Mouse (Mus musculus) cerebellum, adult 2 months (tissue): Measurements from ENCODE around the gene Mrnip. TPM values are rescaled to one million over a fixed set of nuclear protein-coding genes. Genes with fewer than 3 reads are reported as not detected.

Source experiments
- DNase-seq, 2 experiments: peaks; one replicate each; pipeline ENCODE4 v3.0.0; 2021
- H3K27ac ChIP-seq: fragments of 200-500 bp; 2 replicates; pipeline ENCODE4 v1.5.1; 2012; ENCODE audit warnings: low read length, control low read depth, inconsistent platforms; ENCODE audit not compliant: insufficient read depth
- H3K27me3 ChIP-seq: fragments of 200-500 bp; 2 replicates; pipeline ENCODE4 v1.6.1; 2012; ENCODE audit warnings: inconsistent platforms, mild to moderate bottlenecking, low read length, moderate library complexity; ENCODE audit not compliant: control insufficient read depth, insufficient read depth
- H3K4me1 ChIP-seq: fragments of 200-500 bp; 2 replicates; pipeline ENCODE4 v1.6.1; 2011; ENCODE audit warnings: low read length; ENCODE audit not compliant: control insufficient read depth, insufficient read depth
- H3K4me3 ChIP-seq: fragments of 200-500 bp; replicated peaks from 2 replicates; pipeline ENCODE3; 2011; ENCODE audit warnings: mild to moderate bottlenecking, low read depth, low read length, control low read depth; ENCODE audit not compliant: insufficient read depth
- CTCF ChIP-seq: fragments of 200-500 bp; IDR thresholded peaks from 2 replicates; pipeline ENCODE4 v1.5.1; 2011; ENCODE audit warnings: low read depth, mild to moderate bottlenecking, control low read depth, low read length, moderate library complexity, borderline replicate concordance; ENCODE audit not compliant: insufficient read depth
- POLR2A ChIP-seq: fragments of 200-500 bp; IDR thresholded peaks from 2 replicates; pipeline ENCODE4 v1.6.1; 2011; ENCODE audit warnings: low read length, control low read depth, borderline replicate concordance; ENCODE audit not compliant: insufficient read depth
- WGBS: fragments of 180-500 bp; shearing (Covaris S2); methylation state at CpG from one replicate; pipeline ENCODE4 v1.1.7; 2018; 5-methylcytosine and 5-hydroxymethylcytosine counted together
- polyA plus RNA-seq: library from polyadenylated mRNA; depleted of rRNA; stranded (reverse); fragments of >200 nt; gene quantifications from 2 replicates; pipeline ENCODE4 v1.2.3, GENCODE M21; 2012

Gene Mrnip
- polyA plus RNA-seq, 1 experiment, result 22.5 TPM

DNA sequence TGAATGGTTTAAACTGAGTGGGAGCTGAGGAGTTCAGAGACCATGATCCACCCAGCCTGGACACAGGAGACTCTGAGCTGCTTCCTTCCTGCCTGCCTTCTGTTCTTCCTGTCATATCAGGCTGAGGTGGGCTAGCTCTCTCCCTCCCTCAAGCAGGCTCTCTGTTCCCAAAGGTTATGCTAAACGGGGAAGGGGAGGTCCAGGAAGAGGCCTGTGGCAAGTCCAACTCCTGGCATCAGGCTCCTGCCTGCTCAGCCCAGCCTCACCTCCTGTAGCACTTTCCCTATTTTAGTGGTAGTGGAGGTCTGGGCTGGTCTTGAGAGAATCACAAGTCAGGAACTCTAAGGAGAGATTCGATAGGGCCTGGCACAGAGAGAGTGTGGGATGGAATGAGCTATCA is 52.2 kb downstream of the Mrnip start:
- WGBS, result 10% methylated on average over 2 of the region's 2 CpGs
- TF ChIP-seq CTCF, result no peak
- TF ChIP-seq POLR2A, result no peak
- Histone ChIP-seq H3K27me3 (no peaks in the 10 kb centered on the region), H3K27ac (peak overlapping the region; percentile 91), H3K4me3 (peak overlapping the region; percentile 77), H3K4me1 (peaks cover 39% of the 10 kb centered on the region)
- no peak for DNase-seq

DNA sequence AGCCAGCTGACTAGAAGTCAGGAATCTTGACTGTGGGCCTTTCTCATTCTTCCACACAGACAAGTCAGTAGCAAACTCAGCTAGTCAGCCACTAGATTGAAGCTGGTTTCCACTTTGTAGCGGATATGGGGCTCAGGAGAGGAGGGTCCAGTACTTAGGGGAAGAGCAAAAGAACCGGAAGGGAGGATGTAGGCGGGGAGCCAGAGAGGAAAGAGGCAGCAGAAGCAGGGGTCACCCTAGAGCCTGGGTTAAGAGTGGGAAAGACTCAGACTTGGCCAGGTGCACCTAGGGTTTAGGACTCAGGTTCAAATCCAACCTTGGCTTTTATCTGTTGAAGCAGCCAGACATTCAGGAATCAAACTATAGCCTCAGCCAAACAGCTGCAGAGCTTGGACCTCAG is 53.0 kb downstream of the Mrnip start:
- Histone ChIP-seq H3K27ac (peak overlapping the region; percentile 91; the same call in 1 of the 2 replicates), H3K4me1 (peaks cover 39% of the 10 kb centered on the region), H3K4me3 (peak overlapping the region; percentile 77), H3K27me3 (no peaks in the 10 kb centered on the region)
- WGBS, result 61% methylated on average over 3 of the region's 3 CpGs
- no peak for DNase-seq
- TF ChIP-seq CTCF (no peak), POLR2A (no peak)

DNA sequence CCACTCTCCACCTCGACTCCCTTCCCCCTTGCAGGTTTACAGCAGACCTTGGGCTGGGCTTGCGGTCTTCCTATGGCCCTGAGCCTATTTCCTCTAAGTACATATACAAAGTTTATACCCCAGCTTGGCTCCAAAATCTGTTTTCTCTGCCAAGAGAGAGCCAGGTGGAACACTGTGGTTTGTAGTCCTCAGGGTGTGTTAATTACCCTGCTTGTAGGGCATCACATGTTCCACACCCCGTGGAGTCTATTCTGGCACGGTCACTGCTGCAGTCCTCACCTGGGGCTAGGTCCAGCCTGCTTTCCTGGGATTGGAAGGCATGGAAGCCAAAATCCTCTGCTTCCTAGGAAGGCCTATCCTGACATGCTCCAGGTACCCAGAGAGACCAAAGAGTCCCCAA is 53.5 kb downstream of the Mrnip start:
- DNase-seq, result peak; percentile 81 to 90
- WGBS, result 8% methylated on average over 4 of the region's 4 CpGs
- H3K4me1 ChIP-seq, result peaks cover 39% of the 10 kb centered on the region
- H3K27ac ChIP-seq, result peak overlapping the region; percentile 91; the same call in 1 of the 2 replicates
- TF ChIP-seq CTCF, result no peak
- TF ChIP-seq POLR2A, result no peak
- peak overlapping the region; percentile 21 for H3K4me3 ChIP-seq
- no peaks in the 10 kb centered on the region for H3K27me3 ChIP-seq

DNA sequence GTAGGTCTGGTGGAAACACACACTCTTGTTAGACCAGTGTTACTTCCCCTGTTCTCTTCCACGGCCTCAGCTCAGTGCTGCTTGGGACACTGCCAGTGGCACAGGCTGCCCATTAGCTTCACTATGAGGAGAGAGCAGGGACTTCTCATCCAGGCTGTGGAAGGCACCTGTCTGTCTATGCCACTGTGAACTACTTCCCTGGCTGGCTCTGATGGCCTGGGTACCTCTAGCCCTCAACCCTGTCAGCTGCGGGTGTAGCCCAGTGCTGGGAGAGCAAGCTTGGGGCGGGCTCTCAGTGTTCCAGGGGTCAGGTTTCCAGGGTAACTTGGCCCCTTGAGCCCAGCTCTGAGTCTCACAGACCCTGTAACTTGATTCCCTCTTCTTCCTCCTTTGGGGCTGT is 54.5 kb downstream of the Mrnip start:
- no peaks in the 10 kb centered on the region for H3K27me3 ChIP-seq
- peak overlapping the region; percentile 23 for H3K4me3 ChIP-seq
- 24% methylated on average over 3 of the region's 3 CpGs for WGBS
- peaks cover 39% of the 10 kb centered on the region for H3K4me1 ChIP-seq
- TF ChIP-seq POLR2A (no peak), CTCF (no peak)
- DNase-seq, result peak; percentile 70 to 74
- peak overlapping the region; percentile 60 for H3K27ac ChIP-seq

DNA sequence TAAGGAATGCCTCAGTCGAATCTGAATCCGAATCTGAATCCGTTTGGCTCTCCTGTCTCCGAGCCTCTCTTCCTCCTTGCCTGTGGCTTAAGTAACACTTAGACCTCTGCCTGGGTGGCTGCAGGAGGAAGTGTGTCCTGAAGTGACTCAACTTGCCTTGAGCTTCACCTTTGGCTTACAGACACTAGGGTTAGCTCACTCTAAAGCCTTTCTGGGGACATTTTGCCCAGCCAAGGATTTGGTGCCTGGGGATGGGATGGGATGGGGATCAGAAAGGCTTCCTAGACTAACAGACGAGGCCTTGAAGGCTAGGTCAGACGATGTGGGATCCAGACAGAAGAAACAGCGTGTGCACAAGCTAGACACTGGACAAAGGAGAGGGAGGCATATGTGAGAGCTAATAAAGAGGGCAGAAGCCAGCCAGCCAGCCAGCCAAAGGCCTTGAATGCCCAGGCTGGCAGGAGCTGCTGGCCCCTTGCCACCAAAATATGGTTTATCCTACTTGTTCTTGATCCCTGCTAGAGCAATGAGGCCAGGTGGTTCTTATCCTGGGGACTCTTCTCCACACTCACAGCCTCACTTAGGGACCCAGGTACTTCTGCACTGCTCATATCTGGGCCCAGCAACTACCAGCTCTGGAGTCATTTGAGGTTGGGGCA is 55.1 kb downstream of the Mrnip start:
- H3K4me1 ChIP-seq, result peaks cover 34% of the 10 kb centered on the region
- WGBS, result 13% methylated on average over 7 of the region's 7 CpGs
- TF ChIP-seq POLR2A (no peak; the same call in 1 of the 2 replicates), CTCF (no peak)
- H3K27me3 ChIP-seq, result no peaks in the 10 kb centered on the region
- H3K27ac ChIP-seq, result peak overlapping the region; percentile 60
- DNase-seq, result peak; percentile 90 to 95
- no peak overlapping the region for H3K4me3 ChIP-seq

DNA sequence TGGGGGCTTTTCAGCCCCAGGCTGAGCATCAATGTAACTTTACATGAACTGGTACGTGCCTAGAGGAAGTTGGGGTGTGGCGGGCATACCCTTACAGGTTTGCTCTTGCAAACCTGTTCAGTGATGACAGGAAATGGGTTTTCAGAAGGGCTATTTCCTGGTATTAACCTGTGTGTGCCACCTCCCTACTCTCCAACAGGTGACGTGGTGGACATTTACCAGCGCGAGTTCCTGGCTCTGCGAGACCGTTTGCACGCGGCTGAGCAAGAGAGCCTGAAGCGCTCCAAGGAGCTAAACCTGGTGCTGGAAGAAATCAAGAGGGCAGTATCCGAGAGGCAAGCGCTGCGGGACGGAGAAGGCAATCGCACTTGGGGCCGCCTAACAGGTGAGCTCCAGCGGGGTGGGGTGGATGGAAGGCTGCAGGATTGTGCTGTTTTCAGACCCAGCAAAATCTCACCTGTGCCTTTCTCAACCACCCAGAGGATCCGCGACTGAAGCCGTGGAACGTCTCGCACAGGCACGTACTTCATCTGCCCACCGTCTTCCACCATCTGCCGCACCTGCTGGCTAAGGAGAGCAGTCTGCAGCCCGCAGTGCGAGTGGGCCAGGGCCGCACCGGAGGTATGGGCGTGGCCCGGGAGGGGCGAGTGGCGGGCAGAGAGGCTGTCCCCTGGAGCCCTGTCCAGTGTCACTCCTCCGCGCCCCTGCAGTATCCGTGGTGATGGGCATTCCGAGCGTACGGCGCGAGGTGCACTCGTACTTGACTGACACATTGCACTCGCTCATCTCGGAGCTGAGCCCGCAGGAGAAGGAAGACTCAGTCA is 56.4 kb downstream of the Mrnip start:
- TF ChIP-seq CTCF, result no peak
- no peak for TF ChIP-seq POLR2A
- no peak overlapping the region for H3K27ac ChIP-seq
- WGBS, result 40% methylated on average over 45 of the region's 45 CpGs
- no peaks in the 10 kb centered on the region for H3K27me3 ChIP-seq
- H3K4me3 ChIP-seq, result no peak overlapping the region
- H3K4me1 ChIP-seq, result peaks cover 34% of the 10 kb centered on the region
- peak in 1 of 2 experiments; percentile 55 for DNase-seq

DNA sequence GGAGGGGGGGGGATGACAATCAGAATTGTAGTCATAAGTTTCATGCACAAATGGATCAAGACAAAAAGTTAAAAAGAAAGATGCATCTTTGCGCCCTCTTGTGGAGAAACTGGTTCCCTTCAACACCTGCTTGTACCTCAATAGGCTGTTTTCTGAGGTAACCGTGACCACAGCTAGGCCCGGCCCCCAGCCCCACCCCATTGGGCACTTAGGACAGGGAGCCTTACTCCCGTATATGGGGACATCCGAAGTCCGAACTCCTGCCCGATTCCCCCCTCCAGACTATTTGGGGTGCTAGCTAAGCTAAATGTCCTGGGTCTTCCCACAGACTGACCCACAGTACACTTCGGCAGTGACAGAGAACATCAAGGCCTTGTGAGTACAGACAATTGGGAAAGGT is 57.2 kb downstream of the Mrnip start:
- TF ChIP-seq POLR2A, result no peak
- TF ChIP-seq CTCF, result peak; percentile 57; the same call in 1 of the 2 replicates
- Histone ChIP-seq H3K4me1 (peaks cover 40% of the 10 kb centered on the region), H3K4me3 (no peak overlapping the region), H3K27me3 (no peaks in the 10 kb centered on the region), H3K27ac (no peak overlapping the region)
- DNase-seq, result peak; percentile 67 to 72
- 23% methylated on average over 8 of the region's 8 CpGs for WGBS
